24 mouse cellular contexts compared by ENCODE assay signal in genomic region chr16:93678206-93678605, GRCm38 (mm10). TPM values are rescaled to one million over a fixed set of nuclear protein-coding genes. Genes with fewer than 3 reads are reported as not detected.
DNase-seq lines count a peak whose midpoint lies in the region; ATAC-seq and TF ChIP-seq lines count a peak whose summit lies in the region.
"Had no signal": no experiment of that assay in that cellular context is flagged by ENCODE, and none has a peak within 500 bp of the region (broad histone marks: within the 10 kb centered on the region; RNA-seq: fewer than 3 reads in every experiment).

No protein-coding gene starts in this region.

- CTCF ChIA-PET in Patski (lab: Charles Lee): no interaction called here

- 80% methylated on average over 4 of the region's 4 CpGs for WGBS in intestine, embryonic 14.5 days
- WGBS in intestine, embryonic 15.5 days: 77% methylated on average over 4 of the region's 4 CpGs
- 45% methylated on average over 4 of the region's 4 CpGs for WGBS in liver, embryonic 14.5 days (ENCODE audit: insufficient replicate concordance)

- POLR2A ChIA-PET in Patski (lab: Charles Lee): no interaction called here

- peaks cover 23% of the 10 kb centered on the region for H3K27me3 ChIP-seq in intestine, embryonic 14.5 days (replicated peaks; ENCODE audit: control insufficient read depth, insufficient read depth, low read length)
- peaks cover 11% of the 10 kb centered on the region for H3K27me3 ChIP-seq in intestine, embryonic 15.5 days (replicated peaks)
- peaks cover 25% of the 10 kb centered on the region for H3K27me3 ChIP-seq in liver, embryonic 14.5 days (ENCODE audit: control insufficient read depth, insufficient read depth, low read length)
- H3K27me3 ChIP-seq in CH12.LX (replicated peaks) (peaks cover 73% of the 10 kb centered on the region), Patski (peaks cover 3% of the 10 kb centered on the region)

- H3K36me3 ChIP-seq in intestine, embryonic 14.5 days (ENCODE audit: control insufficient read depth, insufficient read depth, low read length): no peaks in the 10 kb centered on the region
- H3K36me3 ChIP-seq in intestine, embryonic 15.5 days: no peaks in the 10 kb centered on the region
- no peaks in the 10 kb centered on the region for H3K36me3 ChIP-seq in liver, embryonic 14.5 days (replicated peaks; ENCODE audit: control insufficient read depth, insufficient read depth, low read depth)
- H3K36me3 ChIP-seq in CH12.LX (replicated peaks in 1 of 2; ENCODE audit: control insufficient read depth in 1 of 2, insufficient read depth in 1 of 2, low read length in 1 of 2): no peaks in the 10 kb centered on the region
- H3K36me3 ChIP-seq: embryonic facial prominence, embryonic 12.5 days; forebrain, embryonic 12.5 days; heart, embryonic 12.5 days; hindbrain, embryonic 10.5 days had no signal

- ATAC-seq in intestine, embryonic 14.5 days (replicated peaks; ENCODE audit: low FRiP score, low TSS enrichment, low read depth): no peak
- ATAC-seq in intestine, embryonic 15.5 days: no peak
- no peak for ATAC-seq in liver, embryonic 14.5 days (ENCODE audit: insufficient read depth)
- no peak for ATAC-seq in Patski
- ATAC-seq: activated CD4-positive, CD25-positive, alpha-beta regulatory T cell, adult 4 months; forebrain, embryonic 16.5 days had no signal

- in situ Hi-C loops in CH12.LX (cut with MboI; ENCODE audit: low pct_ligation_motif_present, low pct_unique_long_range_greater_than_20kb, low sequenced_read_pairs): loop anchor here (25.0 kb wide), 2 partner anchors 334 to 584 kb away; partner anchors contain the start of gene Cldn14
- in situ Hi-C loops in Patski (cut with MboI; ENCODE audit: low pct_unique_long_range_greater_than_20kb): no loop called here

- H3K79me2 ChIP-seq in CH12.LX (replicated peaks; ENCODE audit: control insufficient read depth, extremely low read depth, insufficient read depth, poor library complexity, severe bottlenecking): no peaks in the 10 kb centered on the region

- H3K4me3 ChIP-seq in intestine, embryonic 14.5 days (ENCODE audit: low read depth, low read length): no peak overlapping the region
- H3K4me3 ChIP-seq in intestine, embryonic 15.5 days (replicated peaks): no peak overlapping the region
- H3K4me3 ChIP-seq in liver, embryonic 14.5 days (ENCODE audit: insufficient read depth in 1 of 2, low read depth in 2 of 2, low read length in 2 of 2): no peak overlapping the region
- H3K4me3 ChIP-seq in CH12.LX (replicated peaks in 1 of 3; ENCODE audit: low read depth in 2 of 3, low read length in 2 of 3, poor library complexity in 1 of 3): no peak overlapping the region
- H3K4me3 ChIP-seq: embryonic facial prominence, embryonic 12.5 days; forebrain, embryonic 12.5 days; heart, embryonic 12.5 days; hindbrain, embryonic 10.5 days had no signal

- no peak overlapping the region for H3K9ac ChIP-seq in intestine, embryonic 14.5 days (ENCODE audit: low read length)
- no peak overlapping the region for H3K9ac ChIP-seq in intestine, embryonic 15.5 days
- H3K9ac ChIP-seq in liver, embryonic 14.5 days (replicated peaks): no peak overlapping the region
- H3K9ac ChIP-seq in CH12.LX (ENCODE audit: insufficient read depth, low read depth): no peak overlapping the region
- H3K9ac ChIP-seq: embryonic facial prominence, embryonic 12.5 days; forebrain, embryonic 12.5 days; heart, embryonic 12.5 days; hindbrain, embryonic 14.5 days had no signal

- TF ChIP-seq CTCF in liver, embryonic 14.5 days (IDR thresholded peaks at IDR 0.05; ENCODE audit: low read depth): peak; percentile 55
- TF ChIP-seq CTCF in CH12.LX (conservative IDR thresholded peaks at IDR 0.05 in 1 of 2, IDR thresholded peaks at IDR 0.05 in 1 of 2; ENCODE audit: low read depth in 2 of 2, low read length in 2 of 2) (peak; percentile 23 to 34; a peak in 1 of 4 replicates), Patski (IDR thresholded peaks at IDR 0.05) (peak; percentile 48)

- TF ChIP-seq POLR2A in CH12.LX (IDR thresholded peaks at IDR 0.05; ENCODE audit: low read depth, low read length): no peak

- dilution Hi-C loops in CH12.LX (cut with MboI; ENCODE audit: extremely low pct_ligation_motif_present, extremely low pct_unique_long_range_greater_than_20kb, low sequenced_read_pairs): no loop called here

- no peak overlapping the region for H3K27ac ChIP-seq in intestine, embryonic 14.5 days (ENCODE audit: low read depth)
- H3K27ac ChIP-seq in intestine, embryonic 15.5 days: no peak overlapping the region
- H3K27ac ChIP-seq in liver, embryonic 14.5 days: no peak overlapping the region
- no peak overlapping the region for H3K27ac ChIP-seq in CH12.LX (ENCODE audit: insufficient read depth, low read depth)
- H3K27ac ChIP-seq: embryonic facial prominence, embryonic 12.5 days; forebrain, embryonic 12.5 days; hindbrain, embryonic 10.5 days; hindbrain, embryonic 14.5 days had no signal

- no peak for TF ChIP-seq EP300 in liver, embryonic 14.5 days (IDR thresholded peaks at IDR 0.05; ENCODE audit: low read depth)
- no peak for TF ChIP-seq EP300 in CH12.LX (IDR thresholded peaks at IDR 0.05; ENCODE audit: low read length)

- no peaks in the 10 kb centered on the region for H3K9me3 ChIP-seq in intestine, embryonic 14.5 days (ENCODE audit: control insufficient read depth, low read length)
- no peaks in the 10 kb centered on the region for H3K9me3 ChIP-seq in intestine, embryonic 15.5 days
- no peaks in the 10 kb centered on the region for H3K9me3 ChIP-seq in liver, embryonic 14.5 days (ENCODE audit: control insufficient read depth, low read length)
- peaks cover 18% of the 10 kb centered on the region for H3K9me3 ChIP-seq in CH12.LX (replicated peaks; ENCODE audit: low read length)
- H3K9me3 ChIP-seq: forebrain, embryonic 12.5 days; hindbrain, embryonic 10.5 days had no signal

- no peak; the same call in none of the 2 replicates for TF ChIP-seq RAD21 in CH12.LX (IDR thresholded peaks at IDR 0.05; ENCODE audit: low read depth, low read length)

- H3K4me1 ChIP-seq in intestine, embryonic 14.5 days (replicated peaks; ENCODE audit: control insufficient read depth, insufficient read depth, low read length): 0 out of 2 replicates have a peak, but pooled peaks cover 4% of the 10 kb centered on the region
- H3K4me1 ChIP-seq in intestine, embryonic 15.5 days (replicated peaks): peaks cover 2% of the 10 kb centered on the region; the same call in 1 of the 2 replicates
- H3K4me1 ChIP-seq in liver, embryonic 14.5 days (replicated peaks; ENCODE audit: control insufficient read depth in 2 of 2, insufficient read depth in 2 of 2, low read length in 1 of 2): no peaks in the 10 kb centered on the region
- peaks cover 10 to 11% of the 10 kb centered on the region in 2 experiments for H3K4me1 ChIP-seq in CH12.LX (ENCODE audit: control insufficient read depth in 1 of 2, insufficient read depth in 2 of 2)

- DNase-seq in intestine, embryonic 14.5 days (ENCODE audit: low spot score): peak; percentile 12
- no peak for DNase-seq in liver, embryonic 14.5 days (ENCODE audit: low read depth in 3 of 3, low spot score in 3 of 3)
- DNase-seq in liver (no peak), CH12.LX (ENCODE audit: extremely low read depth) (no peak), Patski (ENCODE audit: low read depth, low spot score) (no peak)
- no peak for DNase-seq in urinary bladder, adult 2 months (ENCODE audit: low spot score)
- DNase-seq in retina, embryonic 14.5 days (ENCODE audit: low spot score): no peak
- DNase-seq: adrenal gland, postnatal 14 days; cerebellum, adult 11-12 months; cerebellum, adult 9-10 months; cerebellum, postnatal 25 days; gastrocnemius, postnatal 14 days had no signal

- H3K4me2 ChIP-seq in intestine, embryonic 14.5 days (ENCODE audit: low read length): no peak overlapping the region
- H3K4me2 ChIP-seq in intestine, embryonic 15.5 days (replicated peaks): no peak overlapping the region
- no peak overlapping the region for H3K4me2 ChIP-seq in liver, embryonic 14.5 days (ENCODE audit: low read depth)
- no peak overlapping the region for H3K4me2 ChIP-seq in CH12.LX (ENCODE audit: insufficient read depth, low read depth, poor library complexity, severe bottlenecking)
- H3K4me2 ChIP-seq: embryonic facial prominence, embryonic 12.5 days; forebrain, embryonic 12.5 days; heart, embryonic 12.5 days; hindbrain, embryonic 14.5 days had no signal

TF ChIP-seq in CH12.LX, 34 proteins besides CTCF, POLR2A, EP300 and RAD21 (continues in another document):
- TF ChIP-seq CHD2 (IDR thresholded peaks at IDR 0.05; ENCODE audit: low read length) (no peak), HCFC1 (IDR thresholded peaks at IDR 0.05; ENCODE audit: low read depth, low read length) (no peak), JUND (conservative IDR thresholded peaks at IDR 0.05; ENCODE audit: low read depth, low read length) (no peak)

RNA-seq across cellular contexts. Expression of gene Cbr3, which starts 4.8 kb away (rescaled TPM):
- polyA plus RNA-seq in intestine, embryonic 14.5 days (2014; fragmentation: Nextera tagmentation; extraction: Ambion mirVana): 1.7 and 1.9 TPM in 2 replicates
- polyA plus RNA-seq in intestine, embryonic 15.5 days (2015; fragmentation: Nextera tagmentation; extraction: Ambion mirVana): 2.1 and 2.4 TPM in 2 replicates
- polyA plus RNA-seq in liver, embryonic 14.5 days (2012; rRNA removed): 0.32 TPM in 2 replicates
- 0.24 and 0.28 TPM in 2 replicates for polyA plus RNA-seq in liver, embryonic 14.5 days (2014; fragmentation: Nextera tagmentation; extraction: Ambion mirVana)
- total RNA-seq in CH12.LX (2012; rRNA removed) (10.8 and 11.1 TPM in 2 replicates), CH12.LX (2014; rRNA removed) (7.8 and 8.0 TPM in 2 replicates)
- polyA plus RNA-seq in CH12.LX (2012; ENCODE audit: insufficient read length, low read depth) (9.8 and 11.7 TPM in 2 replicates), Patski (2021) (16.6 TPM)
- 18.0 and 21.7 TPM in 2 replicates for polyA plus RNA-seq in urinary bladder, adult 2 months (2012; rRNA removed)
- polyA plus RNA-seq: activated CD4-positive, CD25-positive, alpha-beta regulatory T cell, adult 4 months; heart, embryonic 12.5 days had no signal

RNA-seq across cellular contexts. Expression of gene Dop1b, which starts 33.5 kb away (rescaled TPM):
- polyA plus RNA-seq in intestine, embryonic 14.5 days (2014; fragmentation: Nextera tagmentation; extraction: Ambion mirVana): 13.4 and 15.6 TPM in 2 replicates
- 11.6 and 14.4 TPM in 2 replicates for polyA plus RNA-seq in intestine, embryonic 15.5 days (2015; fragmentation: Nextera tagmentation; extraction: Ambion mirVana)
- 11.8 and 13.4 TPM in 2 replicates for polyA plus RNA-seq in liver, embryonic 14.5 days (2012; rRNA removed)
- 11.6 and 14.4 TPM in 2 replicates for polyA plus RNA-seq in liver, embryonic 14.5 days (2014; fragmentation: Nextera tagmentation; extraction: Ambion mirVana)
- total RNA-seq in CH12.LX (2012; rRNA removed): 2.4 and 4.5 TPM in 2 replicates
- total RNA-seq in CH12.LX (2014; rRNA removed): 0.90 and 1.5 TPM in 2 replicates
- polyA plus RNA-seq in CH12.LX (2012; ENCODE audit: insufficient read length, low read depth): 1.7 and 3.1 TPM in 2 replicates
- polyA plus RNA-seq in Patski (2021): 12.6 TPM
- polyA plus RNA-seq in urinary bladder, adult 2 months (2012; rRNA removed): 30.7 and 34.3 TPM in 2 replicates

RNA-seq across cellular contexts. Expression of gene Gm5678, which starts 50.3 kb away (rescaled TPM):
- polyA plus RNA-seq in intestine, embryonic 14.5 days (2014; fragmentation: Nextera tagmentation; extraction: Ambion mirVana): 0.19 TPM in 1 of 2 replicates, not detected in the other
- polyA plus RNA-seq in intestine, embryonic 15.5 days (2015; fragmentation: Nextera tagmentation; extraction: Ambion mirVana): not detected in 2 replicates
- not detected in 2 replicates for polyA plus RNA-seq in liver, embryonic 14.5 days (2012; rRNA removed)
- not detected in 2 replicates for polyA plus RNA-seq in liver, embryonic 14.5 days (2014; fragmentation: Nextera tagmentation; extraction: Ambion mirVana)
- total RNA-seq in CH12.LX (2012; rRNA removed) (not detected in 2 replicates), CH12.LX (2014; rRNA removed) (not detected in 2 replicates)
- polyA plus RNA-seq in CH12.LX (2012; ENCODE audit: insufficient read length, low read depth) (not detected in 2 replicates), Patski (2021) (4.3 TPM)
- not detected in 2 replicates for polyA plus RNA-seq in urinary bladder, adult 2 months (2012; rRNA removed)
- total RNA-seq: ES-E14; granulocyte monocyte progenitor cell, adult 5-6 weeks had no signal
- polyA plus RNA-seq: C2C12; embryonic facial prominence, embryonic 12.5 days; forebrain, embryonic 12.5 days; forebrain, embryonic 16.5 days; heart, embryonic 12.5 days; heart, embryonic 16.5 days; hindbrain, embryonic 10.5 days; hindbrain, embryonic 14.5 days had no signal
